Mouse (Mus musculus): ENCODE measurements around the gene Atrnl1. TPM values are rescaled to one million over a fixed set of nuclear protein-coding genes. Genes with fewer than 3 reads are reported as not detected.

Atrnl1 gene
- polyA plus RNA-seq, 1 experiment from 2014 or later = 27.9 TPM

DNA sequence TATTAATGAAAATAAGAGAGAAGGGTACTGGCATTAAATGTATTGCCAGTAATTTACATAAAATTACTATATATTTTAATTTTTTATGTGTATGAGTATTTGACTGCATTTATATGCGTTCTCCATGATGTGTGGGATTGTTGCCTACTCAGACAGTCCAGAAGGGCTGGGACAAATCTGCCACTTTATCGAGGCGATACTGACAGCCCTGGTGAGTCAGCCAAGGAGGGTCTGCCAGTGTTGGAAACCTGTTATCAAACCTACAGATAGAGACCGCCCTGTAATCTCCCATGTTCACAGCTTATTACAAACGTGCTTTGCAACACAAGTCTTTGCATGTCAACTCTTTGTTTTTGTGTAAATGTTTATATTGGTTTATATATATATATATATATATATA, 347.9 kb downstream of the Atrnl1 start:
- ChIA-PET POLR2A (no interaction called here), CTCF (no interaction called here)
- in situ Hi-C loops (cut with MboI; ENCODE audit: low pct_unique_long_range_greater_than_20kb) = no loop called here
- no peak for ATAC-seq
- no peak for DNase-seq (ENCODE audit: low read depth, low spot score)
- no peaks in the 10 kb centered on the region for H3K27me3 ChIP-seq
- TF ChIP-seq CTCF (IDR thresholded peaks at IDR 0.05) = no peak

DNA sequence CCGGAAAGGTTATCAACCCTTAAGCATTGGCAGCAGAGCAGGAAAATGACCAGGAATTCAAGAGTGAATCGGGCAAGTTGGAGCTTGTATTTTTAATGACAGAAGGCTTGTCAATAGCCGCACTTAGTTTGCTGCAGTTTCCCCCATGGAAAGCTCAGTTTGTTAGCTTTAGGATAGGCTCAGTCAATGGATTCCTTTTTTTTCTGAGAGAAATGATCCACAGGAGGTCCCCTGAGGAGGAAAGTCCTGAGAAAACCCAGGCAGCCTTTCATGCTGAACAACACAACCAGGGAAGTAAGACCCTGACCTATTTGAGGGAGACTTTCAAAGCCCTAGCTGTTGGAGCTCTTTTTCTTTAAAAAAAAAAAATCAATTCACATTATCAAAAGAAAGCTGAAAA, 350.5 kb downstream of the Atrnl1 start:
- ATAC-seq (no peak), DNase-seq (ENCODE audit: low read depth, low spot score) (no peak)
- TF ChIP-seq CTCF (IDR thresholded peaks at IDR 0.05) = no peak
- ChIA-PET CTCF (interaction anchor here (1.0 to 1.6 kb wide), 2 partner anchors 10 to 255 kb away, joined by 3 read pairs; no protein-coding TSS in a partner anchor), POLR2A (no interaction called here)
- in situ Hi-C loops (cut with MboI; ENCODE audit: low pct_unique_long_range_greater_than_20kb) = no loop called here
- H3K27me3 ChIP-seq = no peaks in the 10 kb centered on the region

GRCm38 (mm10) chr19:57961738-57962640, 351.2 kb downstream of the Atrnl1 start:
- in situ Hi-C loops (cut with MboI; ENCODE audit: low pct_unique_long_range_greater_than_20kb) = no loop called here
- no peak for TF ChIP-seq CTCF (IDR thresholded peaks at IDR 0.05)
- DNase-seq (ENCODE audit: low read depth, low spot score) = no peak
- no peak for ATAC-seq
- ChIA-PET CTCF (interaction anchor here (1.2 to 1.6 kb wide), 2 partner anchors 10 to 22 kb away, joined by 3 read pairs; no protein-coding TSS in a partner anchor), POLR2A (no interaction called here)
- no peaks in the 10 kb centered on the region for H3K27me3 ChIP-seq

- in situ Hi-C loops (cut with MboI; ENCODE audit: low pct_unique_long_range_greater_than_20kb) = no loop called here
- no peak for ATAC-seq
- DNase-seq (ENCODE audit: low read depth, low spot score) = no peak
- POLR2A ChIA-PET = no interaction called here
- H3K27me3 ChIP-seq = no peaks in the 10 kb centered on the region
- CTCF ChIA-PET = no interaction called here
- TF ChIP-seq CTCF (IDR thresholded peaks at IDR 0.05) = no peak
Observed at GRCm38 (mm10) chr19:57963874-57964273, 353.0 kb downstream of the Atrnl1 start.

- H3K27me3 ChIP-seq = no peaks in the 10 kb centered on the region
- TF ChIP-seq CTCF (IDR thresholded peaks at IDR 0.05) = no peak
- in situ Hi-C loops (cut with MboI; ENCODE audit: low pct_unique_long_range_greater_than_20kb) = no loop called here
- DNase-seq (ENCODE audit: low read depth, low spot score) (no peak), ATAC-seq (no peak)
- ChIA-PET CTCF (interaction anchor here (1.2 to 2.1 kb wide), 3 partner anchors 15 to 35 kb away, joined by 4 to 5 read pairs (median 5); no protein-coding TSS in a partner anchor), POLR2A (interaction anchor here (0.6 kb wide), 1 partner anchor 199 kb away, joined by 3 read pairs; no protein-coding TSS in a partner anchor)
Observed at GRCm38 (mm10) chr19:57969766-57970165, 358.9 kb downstream of the Atrnl1 start.

DNA sequence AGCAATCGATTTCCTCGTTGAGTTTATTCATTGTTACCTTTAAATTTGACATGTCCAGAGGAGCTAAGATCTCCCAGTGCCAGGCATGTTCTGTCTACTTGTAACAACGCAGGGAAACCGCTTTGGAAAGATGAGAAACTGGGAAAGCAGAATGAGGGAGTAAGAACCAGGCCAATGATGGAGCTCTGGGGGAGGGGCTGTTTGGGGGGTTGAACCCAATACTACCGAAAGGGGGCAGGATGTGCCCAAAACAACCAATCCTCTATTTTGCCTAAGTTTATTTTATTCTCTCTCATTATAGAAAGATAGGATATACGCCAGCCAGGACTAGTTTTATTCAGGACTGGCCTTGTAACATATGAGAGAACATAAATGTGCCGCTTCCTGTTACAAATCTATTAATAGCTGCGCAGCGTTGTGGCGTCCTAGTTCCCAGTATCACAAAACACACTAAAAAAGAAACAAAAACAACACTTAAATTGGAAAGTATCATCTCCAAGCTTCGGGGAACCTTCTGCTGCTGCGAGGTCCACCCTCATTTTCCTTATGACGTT, 359.6 kb downstream of the Atrnl1 start:
- in situ Hi-C loops (cut with MboI; ENCODE audit: low pct_unique_long_range_greater_than_20kb) = no loop called here
- ChIA-PET CTCF (interaction anchor here (1.2 to 2.1 kb wide), 3 partner anchors 16 to 36 kb away, joined by 4 to 5 read pairs (median 5); no protein-coding TSS in a partner anchor), POLR2A (no interaction called here)
- ATAC-seq (no peak), DNase-seq (ENCODE audit: low read depth, low spot score) (no peak)
- no peak for TF ChIP-seq CTCF (IDR thresholded peaks at IDR 0.05)
- no peaks in the 10 kb centered on the region for H3K27me3 ChIP-seq

- DNase-seq (ENCODE audit: low read depth, low spot score) = no peak
Observed at GRCm38 (mm10) chr19:57975201-57975600, 364.4 kb downstream of the Atrnl1 start.

DNA sequence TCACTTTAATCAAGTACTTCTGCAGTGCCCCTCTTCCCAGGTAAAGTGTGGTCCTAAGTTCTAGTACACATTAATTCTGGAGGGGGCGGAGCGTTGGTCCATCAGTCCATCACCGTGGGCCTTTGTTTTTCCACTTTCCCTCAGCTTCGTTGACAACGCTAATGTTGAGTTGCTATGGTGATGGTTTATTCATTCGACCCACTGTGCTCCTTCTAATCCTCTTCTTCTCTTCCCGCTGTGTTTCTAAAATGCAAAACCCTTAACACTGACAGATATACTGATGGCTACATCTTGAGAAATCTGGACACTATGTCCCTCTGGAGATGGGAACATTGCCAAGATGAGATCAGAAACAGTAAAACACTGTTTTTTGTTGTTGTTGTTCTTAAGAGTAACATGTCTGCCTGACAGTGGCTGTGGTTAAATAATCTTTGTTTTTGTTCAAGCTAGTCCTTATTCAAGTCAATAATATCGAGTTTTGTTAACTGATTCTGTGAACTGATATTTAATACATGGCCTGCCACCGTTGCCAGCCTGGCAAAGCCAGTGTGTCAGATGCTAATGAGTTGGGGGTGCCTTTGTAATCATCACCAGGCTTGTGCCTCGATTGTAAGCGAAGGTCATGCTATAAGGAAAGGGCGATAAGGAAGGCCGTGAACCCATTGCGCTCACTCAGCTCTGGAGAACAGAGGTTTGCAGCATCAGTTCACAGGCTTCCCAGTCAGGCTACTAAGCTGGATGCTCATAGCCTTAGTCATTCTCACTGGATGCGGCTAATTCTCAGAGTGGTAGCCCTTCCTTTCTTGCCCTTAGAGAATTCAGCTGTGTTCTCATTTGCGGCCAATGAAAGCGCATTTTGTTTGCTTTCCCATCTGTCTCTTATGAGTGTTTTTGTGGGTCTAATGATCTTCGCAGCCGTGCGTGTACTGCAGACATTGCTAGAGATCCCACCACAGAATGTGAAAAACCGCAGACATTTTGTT, 375.4 kb downstream of the Atrnl1 start:
- POLR2A ChIA-PET = no interaction called here
- CTCF ChIA-PET = interaction anchor here (0.7 kb wide), 1 partner anchor 60 kb away, joined by 3 read pairs; no protein-coding TSS in a partner anchor
- no peak for TF ChIP-seq CTCF (IDR thresholded peaks at IDR 0.05)
- in situ Hi-C loops (cut with MboI; ENCODE audit: low pct_unique_long_range_greater_than_20kb) = no loop called here
- DNase-seq (ENCODE audit: low read depth, low spot score) (no peak), ATAC-seq (no peak)
- H3K27me3 ChIP-seq = no peaks in the 10 kb centered on the region

More at GRCm38 (mm10) chr19:57975201-57975600, 364.4 kb downstream of the Atrnl1 start:
- in situ Hi-C loops (cut with MboI; ENCODE audit: low pct_unique_long_range_greater_than_20kb) = no loop called here
- POLR2A ChIA-PET = interaction anchor here (0.6 kb wide), 1 partner anchor 202 kb away, joined by 3 read pairs; no protein-coding TSS in a partner anchor
- TF ChIP-seq CTCF (IDR thresholded peaks at IDR 0.05) = no peak
- CTCF ChIA-PET = no interaction called here
- ATAC-seq = no peak
- no peaks in the 10 kb centered on the region for H3K27me3 ChIP-seq

- in situ Hi-C loops (cut with MboI; ENCODE audit: low pct_unique_long_range_greater_than_20kb) = no loop called here
- ATAC-seq = no peak
- no peak for TF ChIP-seq CTCF (IDR thresholded peaks at IDR 0.05)
Observed at GRCm38 (mm10) chr19:57987696-57988393, 377.0 kb downstream of the Atrnl1 start.

More at GRCm38 (mm10) chr19:57987696-57988393, 377.0 kb downstream of the Atrnl1 start:
- no peak for DNase-seq (ENCODE audit: low read depth, low spot score)
- POLR2A ChIA-PET = no interaction called here
- no peaks in the 10 kb centered on the region for H3K27me3 ChIP-seq
- CTCF ChIA-PET = no interaction called here

Measured in Patski (cell line).